Mouse (Mus musculus) intestine, embryonic 15.5 days (tissue): ENCODE results near the gene Vps72. TPM values are rescaled to one million over a fixed set of nuclear protein-coding genes. Genes with fewer than 3 reads are reported as not detected.

Source experiments
- ATAC-seq: fragments of 200-750 bp; cut with Nextera tagmentation; 2 replicates; pipeline ENCODE4 v1.8.0; 2017; ENCODE audit warnings: moderate TSS enrichment, moderate library complexity
- H3K27ac ChIP-seq: fragments of 300-500 bp; sonication (generic); 2 replicates; pipeline ENCODE4 v1.5.1; 2015; ENCODE audit warnings: mild to moderate bottlenecking, inconsistent platforms
- H3K27me3 ChIP-seq: fragments of 300-500 bp; sonication (generic); replicated peaks from 2 replicates; pipeline ENCODE4 v1.6.1; 2015; ENCODE audit warnings: inconsistent platforms
- H3K36me3 ChIP-seq: fragments of 300-500 bp; sonication (generic); 2 replicates; pipeline ENCODE4 v1.6.1; 2015; ENCODE audit warnings: inconsistent platforms
- H3K4me1 ChIP-seq: fragments of 300-500 bp; sonication (generic); replicated peaks from 2 replicates; pipeline ENCODE4 v1.6.1; 2015; ENCODE audit warnings: inconsistent platforms
- H3K4me2 ChIP-seq: fragments of 300-500 bp; sonication (generic); replicated peaks from 2 replicates; pipeline ENCODE4 v1.6.1; 2015; ENCODE audit warnings: mild to moderate bottlenecking, inconsistent platforms
- H3K4me3 ChIP-seq: fragments of 300-500 bp; sonication (generic); replicated peaks from 2 replicates; pipeline ENCODE4 v1.5.1; 2015; ENCODE audit warnings: inconsistent platforms
- H3K9ac ChIP-seq: fragments of 300-500 bp; sonication (generic); 2 replicates; pipeline ENCODE4 v1.6.1; 2015; ENCODE audit warnings: inconsistent platforms
- H3K9me3 ChIP-seq: fragments of 300-500 bp; sonication (generic); 2 replicates; pipeline ENCODE4 v1.6.1; 2016; ENCODE audit warnings: inconsistent platforms
- WGBS: fragments of 180-500 bp; shearing (Covaris S2); methylation state at CpG from one replicate; pipeline ENCODE4 v1.1.7; 2015; 5-methylcytosine and 5-hydroxymethylcytosine counted together
- polyA plus RNA-seq: library from polyadenylated mRNA; unstranded; fragments of >200 nt; fragmentation: Nextera tagmentation; extraction: Ambion mirVana; gene quantifications from 2 replicates; pipeline ENCODE4 v1.2.1, GENCODE M21; 2015

The Vps72 gene
- polyA plus RNA-seq, 1 experiment from 2014 or later, result 113 TPM

DNA sequence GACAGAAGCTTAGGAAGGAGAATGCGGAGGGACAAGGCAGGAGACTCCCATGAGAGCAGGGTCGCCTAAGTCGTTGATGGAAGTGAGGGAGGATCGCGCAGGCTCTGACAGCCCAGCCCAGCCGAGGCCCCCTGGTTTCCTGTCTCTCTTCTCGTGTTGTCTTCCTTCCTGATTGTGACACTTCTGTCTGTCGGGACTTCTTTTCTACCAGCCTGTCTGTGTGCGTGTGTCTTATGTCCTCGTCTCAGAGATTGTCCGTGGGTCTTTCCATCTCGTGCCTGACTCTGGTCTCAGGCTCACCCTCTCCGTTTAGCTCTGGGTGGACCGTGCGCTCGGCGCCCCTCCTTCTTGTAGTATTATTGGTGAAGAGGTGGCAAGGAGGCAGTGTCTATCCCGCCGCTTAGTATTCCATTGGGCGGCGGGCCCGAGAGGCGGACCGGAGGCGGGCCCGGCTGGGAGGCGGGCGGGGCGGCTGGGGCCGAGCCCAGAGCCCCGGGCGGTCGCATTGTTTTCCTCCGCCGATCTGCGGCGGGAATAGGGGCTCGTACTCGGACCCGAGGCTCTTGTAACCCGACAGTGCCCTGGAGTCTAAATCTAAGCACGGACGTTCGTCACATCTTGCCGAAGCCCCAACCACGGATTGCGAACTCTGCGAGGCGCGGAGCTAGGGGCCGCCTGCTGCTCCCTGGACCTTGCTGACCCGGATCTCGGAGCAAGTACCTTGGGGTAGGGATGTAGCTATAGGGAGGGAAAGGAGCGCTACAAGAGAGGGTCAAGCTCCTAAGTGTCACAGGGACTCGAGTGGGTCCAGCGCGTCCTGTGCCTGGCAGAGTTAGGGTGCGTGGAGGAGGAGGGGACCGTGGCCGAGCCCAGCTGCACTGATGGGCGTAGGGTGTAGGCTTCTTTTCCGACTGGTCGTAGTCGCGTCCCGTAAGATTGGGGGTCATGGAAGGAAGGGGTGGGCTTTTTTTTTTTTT is 49.5 kb downstream of the Vps72 start, which contains the start of gene Sema6c:
TSS of gene Sema6c (plus strand) at position 471 of the 977 bp plus-strand sequence.
- WGBS, result under 1% methylated on average over 66 of the region's 66 CpGs
- Histone ChIP-seq H3K9ac (peak within 1 kb of the TSS; percentile 71), H3K9me3 (no peaks in the 10 kb centered on the region), H3K36me3 (no peaks in the 10 kb centered on the region), H3K27ac (no peak within 1 kb of the TSS; the same call in 1 of the 2 replicates), H3K4me2 (peak within 1 kb of the TSS; percentile 93), H3K4me3 (peak within 1 kb of the TSS; percentile 70), H3K27me3 (no peaks in the 10 kb centered on the region), H3K4me1 (peaks cover 32% of the 10 kb centered on the region)
- ATAC-seq, result peak; percentile 98

DNA sequence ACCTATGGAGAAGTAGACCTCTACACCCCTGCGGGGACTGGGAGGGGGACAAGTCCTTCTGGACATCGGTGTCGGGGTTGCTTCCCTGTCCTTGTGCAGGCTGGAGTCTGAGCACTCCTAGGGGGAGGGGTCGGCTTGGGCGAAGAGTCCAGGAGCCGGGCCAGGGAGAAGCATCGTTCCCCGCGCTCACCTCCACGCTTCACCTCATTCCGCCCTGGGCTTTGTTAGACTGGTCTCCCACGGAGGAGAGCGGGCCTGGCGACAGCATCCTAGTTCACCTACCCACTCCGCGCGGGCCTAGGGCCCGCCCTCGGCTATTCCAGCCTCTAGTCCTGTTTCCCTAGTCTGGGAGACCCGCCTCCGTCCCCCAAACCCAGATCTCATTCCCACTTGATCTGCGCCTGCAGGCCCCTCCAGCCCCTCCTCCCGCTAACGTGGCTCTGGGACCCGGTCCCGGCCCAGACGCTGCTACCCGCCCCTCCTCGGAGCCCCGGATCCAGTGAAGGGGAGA is 50.3 kb downstream of the Vps72 start:
- 0 out of 2 replicates have a peak, but pooled peaks have one; percentile 6 for ATAC-seq
- H3K9me3 ChIP-seq, result no peaks in the 10 kb centered on the region
- peak overlapping the region; percentile 93 for H3K4me2 ChIP-seq
- WGBS, result 2% methylated on average over 30 of the region's 30 CpGs
- peak overlapping the region; percentile 71 for H3K9ac ChIP-seq
- H3K27ac ChIP-seq, result no peak overlapping the region; the same call in 1 of the 2 replicates
- H3K4me3 ChIP-seq, result peak overlapping the region; percentile 70
- H3K4me1 ChIP-seq, result peaks cover 32% of the 10 kb centered on the region
- H3K36me3 ChIP-seq, result no peaks in the 10 kb centered on the region
- H3K27me3 ChIP-seq, result no peaks in the 10 kb centered on the region

DNA sequence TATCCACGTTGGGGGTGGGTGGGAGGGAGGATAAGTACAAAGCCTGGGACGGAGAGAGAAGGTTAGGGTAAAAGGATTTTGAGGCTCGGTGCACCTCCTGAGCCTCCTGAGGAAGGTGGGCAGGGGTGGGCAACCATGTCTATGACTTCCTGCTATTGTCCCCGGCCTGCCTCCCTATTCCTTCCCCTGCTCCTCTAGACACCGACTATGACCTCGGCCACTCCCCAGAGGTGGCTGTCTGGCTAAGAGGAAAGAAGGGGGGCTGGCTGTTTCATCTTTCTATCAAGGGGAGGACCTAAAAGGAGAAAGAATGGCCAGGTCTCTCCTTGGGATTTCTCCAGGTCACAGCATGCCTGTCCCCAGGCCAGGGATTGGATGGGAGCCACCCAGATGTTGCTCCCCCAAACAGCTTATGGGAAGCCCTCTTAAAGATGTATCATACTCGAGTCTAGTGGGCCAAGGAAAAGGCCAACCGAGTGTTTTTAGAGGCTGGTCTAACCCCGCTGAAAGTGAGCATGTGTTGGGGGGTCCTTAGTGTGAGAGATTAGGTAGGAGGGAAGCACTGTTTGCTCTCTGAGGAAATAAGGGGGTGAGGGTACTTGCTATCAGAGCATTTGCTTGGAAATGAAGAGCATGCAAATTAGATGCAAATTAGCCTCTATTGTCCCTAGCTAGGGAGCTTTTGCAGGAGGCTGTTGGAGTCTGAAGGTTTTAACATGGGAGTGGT is 51.0 kb downstream of the Vps72 start:
- no peak for ATAC-seq
- peak overlapping the region; percentile 93 for H3K4me2 ChIP-seq
- H3K9ac ChIP-seq, result peak overlapping the region; percentile 71
- no peaks in the 10 kb centered on the region for H3K36me3 ChIP-seq
- H3K27me3 ChIP-seq, result no peaks in the 10 kb centered on the region
- no peak overlapping the region; the same call in 1 of the 2 replicates for H3K27ac ChIP-seq
- H3K9me3 ChIP-seq, result no peaks in the 10 kb centered on the region
- peak overlapping the region; percentile 70 for H3K4me3 ChIP-seq
- WGBS, result 22% methylated on average over 9 of the region's 9 CpGs
- H3K4me1 ChIP-seq, result peaks cover 32% of the 10 kb centered on the region

DNA sequence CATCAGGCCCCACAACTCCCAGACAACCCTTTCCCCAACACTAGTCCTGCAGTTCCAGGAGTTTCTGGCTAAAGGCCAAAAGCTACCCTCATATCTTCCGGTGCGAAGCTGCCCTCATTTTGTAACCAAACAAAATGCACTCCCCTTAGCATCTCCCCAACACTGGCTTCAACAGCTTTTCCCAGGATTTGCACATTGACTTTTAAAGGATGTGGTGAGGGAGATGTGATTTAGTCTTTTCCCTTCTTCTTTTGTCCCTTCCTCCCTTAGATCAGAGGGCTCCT is 51.5 kb downstream of the Vps72 start:
- H3K36me3 ChIP-seq, result no peaks in the 10 kb centered on the region
- no peak for ATAC-seq
- H3K9ac ChIP-seq, result no peak overlapping the region
- no peaks in the 10 kb centered on the region for H3K9me3 ChIP-seq
- no peak overlapping the region for H3K27ac ChIP-seq
- no peak overlapping the region for H3K4me3 ChIP-seq
- H3K4me2 ChIP-seq, result peak overlapping the region; percentile 93
- peaks cover 32% of the 10 kb centered on the region for H3K4me1 ChIP-seq
- H3K27me3 ChIP-seq, result no peaks in the 10 kb centered on the region
- WGBS, result 38% methylated on average over 2 of the region's 2 CpGs

DNA sequence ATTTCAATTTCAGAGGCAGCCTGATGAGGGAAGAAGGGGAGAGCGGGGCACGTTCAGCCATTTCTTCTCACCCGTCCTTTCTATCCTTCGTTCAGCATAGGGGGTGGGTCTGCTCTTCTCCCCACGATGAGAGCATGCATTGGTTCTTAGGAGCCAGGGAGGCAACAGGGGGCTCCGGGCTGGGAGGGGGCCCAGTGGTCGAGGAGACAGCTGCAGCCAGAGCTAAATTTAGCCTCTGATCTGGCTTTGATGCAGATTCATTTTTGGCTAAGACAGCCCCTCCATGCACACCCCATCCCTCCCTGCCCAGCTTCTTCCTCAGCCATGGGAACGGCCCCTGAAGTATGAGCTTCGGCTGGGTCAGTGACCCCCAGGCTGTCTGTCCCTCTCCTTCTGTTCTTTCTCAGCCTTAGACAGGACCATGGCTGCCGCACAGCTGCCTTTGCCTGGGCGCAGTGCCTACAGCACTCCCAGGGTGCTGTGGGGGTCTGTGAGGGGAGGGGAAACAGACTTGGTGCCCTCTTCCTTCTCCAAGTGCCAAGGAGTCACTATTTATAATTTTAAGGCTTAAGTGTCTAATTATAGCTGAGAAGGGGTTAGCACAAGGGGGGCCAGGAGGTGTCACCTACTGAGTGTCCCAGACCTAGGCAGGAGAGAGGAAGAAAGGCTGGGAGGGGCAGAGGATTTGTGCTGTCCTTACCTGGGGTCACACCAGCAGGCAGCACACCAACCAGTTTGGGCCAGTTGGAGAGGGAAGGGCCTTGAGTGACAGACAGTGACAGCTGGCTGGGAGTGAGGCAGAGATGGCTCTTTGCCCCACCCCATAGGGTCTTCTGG is 52.8 kb downstream of the Vps72 start:
- Histone ChIP-seq H3K27me3 (no peaks in the 10 kb centered on the region), H3K4me1 (peaks cover 32% of the 10 kb centered on the region), H3K9me3 (no peaks in the 10 kb centered on the region), H3K9ac (no peak overlapping the region), H3K36me3 (no peaks in the 10 kb centered on the region), H3K4me3 (no peak overlapping the region), H3K4me2 (peak overlapping the region; percentile 93; the same call in 1 of the 2 replicates), H3K27ac (no peak overlapping the region)
- ATAC-seq, result no peak
- 46% methylated on average over 11 of the region's 11 CpGs for whole genome bisulfite sequencing

DNA sequence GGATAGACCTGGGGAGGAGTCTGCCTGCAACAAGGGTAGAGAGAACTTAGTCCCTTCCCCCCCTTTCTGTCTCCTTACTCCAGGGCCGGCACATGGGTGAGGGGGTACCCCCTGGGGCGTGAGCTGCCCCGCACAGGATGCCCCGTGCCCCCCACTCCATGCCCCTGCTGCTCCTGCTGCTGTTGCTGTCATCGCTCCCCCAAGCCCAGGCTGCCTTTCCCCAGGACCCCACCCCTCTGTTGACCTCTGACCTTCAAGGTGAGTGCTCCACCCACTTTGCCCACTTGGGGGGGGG is 53.4 kb downstream of the Vps72 start:
- peaks cover 32% of the 10 kb centered on the region for H3K4me1 ChIP-seq
- H3K9me3 ChIP-seq, result no peaks in the 10 kb centered on the region
- ATAC-seq, result no peak
- 91% methylated on average over 5 of the region's 5 CpGs for WGBS
- no peaks in the 10 kb centered on the region for H3K36me3 ChIP-seq
- no peak overlapping the region for H3K4me2 ChIP-seq
- no peak overlapping the region for H3K27ac ChIP-seq
- no peaks in the 10 kb centered on the region for H3K27me3 ChIP-seq
- H3K9ac ChIP-seq, result no peak overlapping the region
- H3K4me3 ChIP-seq, result no peak overlapping the region

DNA sequence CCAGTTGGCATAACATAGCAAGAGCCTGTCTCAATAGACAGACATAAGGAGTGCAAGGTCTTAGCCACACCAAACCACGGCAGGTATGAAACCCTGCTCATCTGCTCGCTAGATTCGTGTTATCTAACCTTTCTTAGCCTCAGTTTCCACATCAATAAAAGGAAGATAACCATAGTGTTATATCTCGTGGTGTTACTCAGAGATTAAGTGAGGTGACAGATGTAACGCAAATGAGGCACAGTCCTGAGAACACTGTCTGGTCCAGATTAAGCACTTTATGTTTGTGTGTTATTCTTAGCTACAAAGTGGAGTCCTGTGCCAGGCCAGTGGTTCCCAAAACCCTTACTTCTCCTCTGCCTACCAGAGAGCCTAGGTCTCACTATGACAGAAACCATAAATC is 54.0 kb downstream of the Vps72 start:
- WGBS, result 74% methylated on average over 5 of the region's 5 CpGs
- Histone ChIP-seq H3K27me3 (no peaks in the 10 kb centered on the region), H3K27ac (no peak overlapping the region)

DNA sequence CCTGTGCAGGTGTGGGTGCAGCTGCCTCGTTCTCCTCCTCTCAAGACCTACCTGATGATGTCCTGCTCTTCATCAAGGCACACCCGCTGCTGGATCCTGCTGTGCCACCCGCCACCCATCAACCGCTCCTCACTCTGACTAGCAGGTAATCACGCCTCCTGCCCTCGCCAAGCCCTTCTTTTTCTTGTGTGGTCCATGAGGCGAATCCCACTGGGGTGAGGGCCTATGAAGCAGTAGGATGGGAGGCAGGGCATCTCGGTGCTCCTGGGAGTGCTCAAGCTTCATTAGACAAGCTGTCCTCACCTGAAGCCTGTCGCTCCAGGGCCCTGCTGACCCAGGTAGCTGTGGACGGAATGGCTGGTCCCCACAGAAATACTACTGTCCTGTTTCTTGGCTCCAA is 59.2 kb downstream of the Vps72 start:
- Histone ChIP-seq H3K9ac (no peak overlapping the region; the same call in 1 of the 2 replicates), H3K36me3 (peaks cover 12% of the 10 kb centered on the region; the same call in 1 of the 2 replicates), H3K4me3 (no peak overlapping the region), H3K4me2 (no peak overlapping the region), H3K9me3 (no peaks in the 10 kb centered on the region), H3K27ac (no peak overlapping the region), H3K4me1 (0 out of 2 replicates have a peak, but pooled peaks cover 10% of the 10 kb centered on the region), H3K27me3 (peaks cover 23% of the 10 kb centered on the region)
- ATAC-seq, result no peak
- whole genome bisulfite sequencing, result 87% methylated on average over 10 of the region's 10 CpGs

More for the DNA sequence above, 54.0 kb downstream of the Vps72 start:
- Histone ChIP-seq H3K36me3 (peaks cover under 1% of the 10 kb centered on the region; the same call in 1 of the 2 replicates), H3K4me2 (no peak overlapping the region), H3K4me3 (no peak overlapping the region), H3K4me1 (peaks cover 32% of the 10 kb centered on the region), H3K9ac (no peak overlapping the region), H3K9me3 (no peaks in the 10 kb centered on the region)
- ATAC-seq, result no peak

DNA sequence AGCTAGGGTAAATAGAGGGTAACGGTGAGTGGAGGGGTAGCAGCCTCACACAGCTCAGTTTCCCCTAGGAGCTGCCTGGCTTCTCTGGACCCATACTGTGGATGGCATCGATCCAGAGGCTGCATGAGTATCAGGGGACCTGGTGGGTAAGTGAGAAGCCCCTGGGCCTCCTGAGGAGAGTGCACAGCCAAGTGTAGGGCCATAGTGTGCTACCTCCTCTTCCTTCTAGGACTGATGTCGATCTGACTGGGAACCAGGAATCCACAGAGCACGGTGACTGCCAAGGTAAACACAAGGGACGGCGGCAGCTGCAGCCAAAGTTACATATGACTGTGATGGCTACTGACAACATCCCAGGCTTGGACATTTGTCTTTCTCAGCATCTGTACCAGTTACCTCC is 60.3 kb downstream of the Vps72 start:
- H3K36me3 ChIP-seq, result peaks cover 12% of the 10 kb centered on the region; the same call in 1 of the 2 replicates
- WGBS, result 70% methylated on average over 6 of the region's 6 CpGs
- no peak for ATAC-seq

More for the DNA sequence above, 60.3 kb downstream of the Vps72 start:
- no peak overlapping the region for H3K9ac ChIP-seq
- H3K4me3 ChIP-seq, result no peak overlapping the region
- H3K27ac ChIP-seq, result no peak overlapping the region
- H3K4me2 ChIP-seq, result no peak overlapping the region
- H3K9me3 ChIP-seq, result no peaks in the 10 kb centered on the region
- H3K27me3 ChIP-seq, result peaks cover 23% of the 10 kb centered on the region
- 0 out of 2 replicates have a peak, but pooled peaks cover 10% of the 10 kb centered on the region for H3K4me1 ChIP-seq
